Mouse (Mus musculus) E14TG2a.4 (cell line): ENCODE results near the gene Slc22a14.
"Not testable (repeated sequence)": the region's sequence is repeated elsewhere in the genome, so short reads cannot be mapped to it uniquely, and the experiment has no call there.

Source experiments
- H3K27me3 ChIP-seq: 2 replicates; pipeline ENCODE4 v1.6.1; 2014; ENCODE audit warnings: low read length, control low read depth; ENCODE audit not compliant: insufficient read depth
- H3K36me3 ChIP-seq: 2 replicates; pipeline ENCODE4 v1.6.1; 2014; ENCODE audit warnings: low read length, control low read depth; ENCODE audit not compliant: insufficient read depth
- H3K4me1 ChIP-seq: replicated peaks from 2 replicates; pipeline ENCODE4 v1.6.1; 2014; ENCODE audit warnings: low read depth, low read length, control low read depth
- H3K4me3 ChIP-seq: replicated peaks from 2 replicates; pipeline ENCODE4 v1.5.1; 2014; ENCODE audit warnings: mild to moderate bottlenecking, low read length
- H3K9me3 ChIP-seq: 2 replicates; pipeline ENCODE4 v1.6.1; 2014; ENCODE audit warnings: low read length, control low read depth
- CTCF ChIP-seq: conservative IDR thresholded peaks from 2 replicates; pipeline ENCODE4 v1.5.1; 2014; ENCODE audit warnings: low read length
- NANOG ChIP-seq: IDR thresholded peaks from 2 replicates; pipeline ENCODE4 v1.6.1; 2014; ENCODE audit warnings: borderline replicate concordance, low read length, mixed read lengths
- POU5F1 ChIP-seq: IDR thresholded peaks from 2 replicates; pipeline ENCODE4 v1.6.1; 2014; ENCODE audit warnings: low read length, borderline replicate concordance

The Slc22a14 gene

DNA sequence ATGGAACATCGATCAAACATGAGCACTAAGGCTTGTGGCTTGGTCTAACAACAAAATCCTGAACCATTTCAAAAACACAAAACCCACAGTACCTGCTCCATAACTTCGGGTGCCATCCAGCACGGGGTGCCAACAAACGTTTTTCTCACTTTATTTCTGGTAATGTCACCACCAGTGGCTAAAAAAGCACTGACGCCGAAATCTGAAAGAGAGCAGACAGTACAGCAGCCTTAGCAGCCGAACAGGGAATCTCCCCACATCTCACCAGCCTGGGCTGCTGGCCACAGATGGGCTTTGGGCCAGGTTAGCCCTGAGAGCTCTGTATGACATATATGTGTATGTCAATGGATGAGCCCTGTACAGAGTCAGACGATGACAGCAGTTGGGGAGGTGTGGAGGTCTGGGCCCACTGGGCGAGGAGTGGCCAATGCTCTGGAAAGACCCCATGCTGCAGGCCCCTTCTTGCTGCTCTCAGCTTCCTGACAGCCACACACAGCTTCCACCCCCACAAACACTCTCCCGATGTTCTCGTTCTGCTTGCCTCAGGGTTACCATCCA is 96.7 kb downstream of the Slc22a14 start:
- Histone ChIP-seq H3K4me3 (no peak overlapping the region), H3K36me3 (peaks cover 87% of the 10 kb centered on the region), H3K27me3 (no peaks in the 10 kb centered on the region), H3K4me1 (peaks cover 25% of the 10 kb centered on the region), H3K9me3 (no peaks in the 10 kb centered on the region)
- TF ChIP-seq POU5F1 (no peak), CTCF (no peak), NANOG (no peak)

DNA sequence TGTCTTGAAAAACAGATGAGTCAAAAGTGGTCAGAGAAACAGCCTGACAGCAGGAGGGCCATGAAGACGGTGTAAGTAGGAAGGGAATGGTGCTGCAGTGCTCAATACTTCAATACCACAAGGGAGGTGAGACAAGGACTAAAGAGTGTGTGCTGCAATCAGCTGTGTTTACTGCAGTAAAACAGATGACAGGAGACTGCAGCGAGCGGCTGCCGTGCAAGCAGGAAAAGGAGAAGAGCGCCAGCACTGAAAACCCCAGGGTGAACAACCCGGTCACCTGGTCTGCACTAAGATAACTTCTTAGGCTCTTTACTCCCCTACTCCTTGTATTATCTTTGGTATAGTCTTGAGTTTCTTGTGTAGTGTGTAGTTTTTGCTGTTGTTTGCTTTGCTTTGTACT is 97.2 kb downstream of the Slc22a14 start:
- H3K27me3 ChIP-seq, result no peaks in the 10 kb centered on the region

GRCm38 (mm10) chr9:119266121-119266395 is 99.3 kb downstream of the Slc22a14 start:
- H3K9me3 ChIP-seq, H3K4me1 ChIP-seq, H3K27me3 ChIP-seq, H3K4me3 ChIP-seq: not testable (repeated sequence)
- peaks cover 96% of the 10 kb centered on the region for H3K36me3 ChIP-seq

More for the DNA sequence above, 97.2 kb downstream of the Slc22a14 start:
- no peak for TF ChIP-seq CTCF
- TF ChIP-seq NANOG, result no peak
- TF ChIP-seq POU5F1, result no peak
- no peaks in the 10 kb centered on the region for H3K9me3 ChIP-seq
- H3K4me1 ChIP-seq, result peaks cover 23% of the 10 kb centered on the region
- H3K36me3 ChIP-seq, result peaks cover 90% of the 10 kb centered on the region
- H3K4me3 ChIP-seq, result no peak overlapping the region

DNA sequence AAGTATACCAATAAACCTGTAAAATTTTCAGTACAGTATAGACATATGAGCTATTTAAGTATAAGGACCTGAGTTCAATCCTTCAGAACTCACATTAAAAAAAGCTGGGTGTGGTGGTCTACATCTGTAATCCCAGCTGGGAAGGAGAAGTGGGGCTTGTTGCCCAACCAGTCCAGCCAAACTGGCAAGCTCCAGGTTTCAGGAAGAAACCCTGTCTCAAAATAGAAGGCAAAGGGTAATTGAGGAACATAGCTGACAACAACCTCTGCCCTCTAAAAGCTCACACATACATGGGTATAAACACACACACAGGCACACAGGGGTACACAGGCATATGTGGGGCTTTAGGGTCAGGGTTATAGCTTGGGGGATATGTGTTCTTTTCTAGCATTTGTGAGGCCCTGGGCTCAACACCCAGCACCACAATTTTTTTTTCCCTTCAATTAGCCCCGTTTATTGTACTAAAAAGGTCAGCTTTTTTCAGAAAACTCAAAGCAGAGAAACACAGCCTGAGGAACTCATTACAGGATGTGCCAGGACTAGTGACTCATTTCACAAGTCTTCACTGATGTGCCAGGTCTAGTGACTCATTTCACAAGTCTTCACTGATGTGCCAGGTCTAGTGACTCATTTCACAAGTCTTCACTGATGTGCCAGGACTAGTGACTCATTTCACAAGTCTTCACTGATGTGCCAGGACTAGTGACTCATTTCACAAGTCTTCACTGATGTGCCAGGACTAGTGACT is 99.8 kb downstream of the Slc22a14 start:
- not testable (repeated sequence) for H3K27me3 ChIP-seq, H3K4me1 ChIP-seq, H3K4me3 ChIP-seq, H3K9me3 ChIP-seq
- H3K36me3 ChIP-seq, result peaks cover 95% of the 10 kb centered on the region

- H3K4me1 ChIP-seq, result no peaks in the 10 kb centered on the region
- no peaks in the 10 kb centered on the region for H3K27me3 ChIP-seq
- H3K4me3 ChIP-seq, result no peak overlapping the region
- H3K9me3 ChIP-seq, result no peaks in the 10 kb centered on the region
- TF ChIP-seq CTCF (no peak), POU5F1 (no peak), NANOG (no peak)
- H3K36me3 ChIP-seq, result peaks cover 97% of the 10 kb centered on the region
Observed at GRCm38 (mm10) chr9:119263067-119263466, 102.3 kb downstream of the Slc22a14 start.

- TF ChIP-seq NANOG (no peak), POU5F1 (no peak), CTCF (no peak)
- Histone ChIP-seq H3K4me1 (no peaks in the 10 kb centered on the region), H3K27me3 (no peaks in the 10 kb centered on the region), H3K9me3 (no peaks in the 10 kb centered on the region), H3K4me3 (no peak overlapping the region), H3K36me3 (peaks cover 97% of the 10 kb centered on the region)
Observed at GRCm38 (mm10) chr9:119260825-119261224, 104.5 kb downstream of the Slc22a14 start.

DNA sequence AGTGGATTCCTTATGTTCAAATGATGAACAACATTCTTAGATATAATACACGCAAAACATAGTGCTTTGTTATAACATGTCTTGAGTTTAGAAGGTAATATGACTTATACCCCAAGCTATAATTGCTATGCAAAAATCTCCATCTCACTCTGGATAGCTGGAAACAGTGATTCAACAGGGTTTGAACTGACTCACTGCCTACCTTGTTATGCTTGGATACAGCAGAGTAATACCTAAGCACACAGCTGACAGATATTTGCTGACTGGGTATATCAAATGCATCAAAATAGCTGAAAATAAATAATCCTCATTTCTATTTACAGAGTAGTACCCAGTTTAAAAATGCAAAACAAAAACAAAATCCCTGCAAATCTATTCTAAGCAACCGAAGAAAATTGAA is 106.6 kb downstream of the Slc22a14 start:
- Histone ChIP-seq H3K36me3 (peaks cover 98% of the 10 kb centered on the region), H3K4me3 (no peak overlapping the region), H3K27me3 (no peaks in the 10 kb centered on the region), H3K9me3 (no peaks in the 10 kb centered on the region), H3K4me1 (no peaks in the 10 kb centered on the region)
- TF ChIP-seq NANOG (no peak), CTCF (no peak), POU5F1 (no peak)

DNA sequence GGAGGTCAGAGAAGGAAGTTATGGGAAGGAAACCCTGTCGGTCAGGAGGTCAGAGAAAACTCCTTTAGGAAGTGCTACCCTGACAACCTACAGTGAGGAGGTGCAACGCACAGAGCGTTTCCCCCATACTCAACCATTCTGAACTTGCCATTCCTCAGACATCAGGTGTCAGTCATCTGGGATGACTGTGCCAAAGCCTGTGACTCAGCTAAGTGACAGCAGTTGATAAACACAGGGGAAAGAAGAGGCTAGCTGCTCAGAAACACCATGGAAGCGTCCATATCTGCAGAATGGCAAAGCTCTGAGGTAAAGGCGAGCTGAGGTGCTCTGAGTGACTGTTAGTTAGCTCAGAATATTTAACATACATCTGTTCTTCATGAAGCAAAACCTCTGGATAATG is 107.2 kb downstream of the Slc22a14 start:
- H3K4me3 ChIP-seq, result no peak overlapping the region
- H3K9me3 ChIP-seq, result no peaks in the 10 kb centered on the region
- no peaks in the 10 kb centered on the region for H3K27me3 ChIP-seq
- TF ChIP-seq POU5F1 (no peak), NANOG (no peak), CTCF (no peak)
- H3K4me1 ChIP-seq, result no peaks in the 10 kb centered on the region
- peaks cover 98% of the 10 kb centered on the region for H3K36me3 ChIP-seq

DNA sequence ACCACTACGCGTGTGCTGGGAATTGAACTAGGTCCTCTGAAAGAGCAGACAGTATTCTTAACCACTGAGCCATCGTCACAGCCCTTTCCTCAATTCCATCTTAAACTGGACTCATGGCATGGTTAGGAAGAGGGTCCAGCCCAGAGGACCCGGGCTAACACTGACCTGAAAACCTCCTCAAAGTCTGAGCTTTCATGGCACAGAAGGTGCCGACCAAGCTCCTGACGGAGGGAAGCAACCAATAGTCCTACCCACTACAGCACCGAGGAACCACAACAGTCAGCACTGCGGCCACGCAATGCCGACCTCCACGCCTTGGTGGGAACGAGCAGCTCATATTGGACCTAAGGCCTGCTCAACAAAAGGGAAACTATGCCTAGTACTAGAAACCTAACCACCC is 109.2 kb downstream of the Slc22a14 start:
- no peak overlapping the region for H3K4me3 ChIP-seq
- H3K9me3 ChIP-seq, result no peaks in the 10 kb centered on the region
- peaks cover 99% of the 10 kb centered on the region for H3K36me3 ChIP-seq
- no peaks in the 10 kb centered on the region for H3K27me3 ChIP-seq
- no peak for TF ChIP-seq POU5F1
- TF ChIP-seq CTCF, result no peak
- TF ChIP-seq NANOG, result no peak
- no peaks in the 10 kb centered on the region for H3K4me1 ChIP-seq

- no peak for TF ChIP-seq NANOG
- TF ChIP-seq CTCF, result no peak
- TF ChIP-seq POU5F1, result no peak
- Histone ChIP-seq H3K4me1 (no peaks in the 10 kb centered on the region), H3K36me3 (peaks cover 100% of the 10 kb centered on the region), H3K4me3 (no peak overlapping the region), H3K27me3 (no peaks in the 10 kb centered on the region), H3K9me3 (no peaks in the 10 kb centered on the region)
Observed at GRCm38 (mm10) chr9:119255096-119255495, 110.3 kb downstream of the Slc22a14 start.
